8 mouse cellular contexts compared by ENCODE assay signal in genomic region chr12:40223676-40224075, GRCm38 (mm10). TPM values are rescaled to one million over a fixed set of nuclear protein-coding genes. Genes with fewer than 3 reads are reported as not detected.
A peak's percentile ranks its signal among the peaks of the same experiment; 100 is the strongest.
DNase-seq lines count a peak whose midpoint lies in the region; ATAC-seq and TF ChIP-seq lines count a peak whose summit lies in the region.

No protein-coding gene starts in this region.

- H3K9ac ChIP-seq in kidney, embryonic 14.5 days (ENCODE audit: low read depth, low read length) = peak overlapping the region; percentile 51
- H3K9ac ChIP-seq in forebrain, embryonic 13.5 days = peak overlapping the region; percentile 38; the same call in 1 of the 2 replicates
- no peak overlapping the region for H3K9ac ChIP-seq in limb, embryonic 14.5 days (ENCODE audit: low read depth, low read length, severe bottlenecking)
- 0 out of 2 replicates have a peak overlapping the region, but pooled peaks have one; percentile 35 for H3K9ac ChIP-seq in stomach, embryonic 15.5 days

- no peak overlapping the region for H3K27ac ChIP-seq in kidney, embryonic 14.5 days (ENCODE audit: low read depth, low read length)
- H3K27ac ChIP-seq in forebrain, embryonic 13.5 days = peak overlapping the region; percentile 48; the same call in 1 of the 2 replicates
- no peak overlapping the region for H3K27ac ChIP-seq in limb, embryonic 14.5 days (replicated peaks; ENCODE audit: low read depth, low read length)
- H3K27ac ChIP-seq in stomach, embryonic 15.5 days = peak overlapping the region; percentile 87

- H3K4me1 ChIP-seq in kidney, embryonic 14.5 days (ENCODE audit: control insufficient read depth, insufficient read depth, low read length) = peaks cover 15% of the 10 kb centered on the region
- H3K4me1 ChIP-seq in forebrain, embryonic 13.5 days = peaks cover 26% of the 10 kb centered on the region
- H3K4me1 ChIP-seq in limb, embryonic 14.5 days (ENCODE audit: control insufficient read depth, insufficient read depth, low read length) = peaks cover 20% of the 10 kb centered on the region
- peaks cover 8% of the 10 kb centered on the region; the same call in 1 of the 2 replicates for H3K4me1 ChIP-seq in stomach, embryonic 15.5 days

- no peaks in the 10 kb centered on the region for H3K36me3 ChIP-seq in kidney, embryonic 14.5 days (ENCODE audit: control insufficient read depth, insufficient read depth, low read length)
- no peaks in the 10 kb centered on the region for H3K36me3 ChIP-seq in forebrain, embryonic 13.5 days (ENCODE audit: poor library complexity, severe bottlenecking)
- H3K36me3 ChIP-seq in limb, embryonic 14.5 days (ENCODE audit: control insufficient read depth, insufficient read depth, low read length) = no peaks in the 10 kb centered on the region
- no peaks in the 10 kb centered on the region for H3K36me3 ChIP-seq in stomach, embryonic 15.5 days

- no peak for TF ChIP-seq POLR2A in limb, embryonic 14.5 days (IDR thresholded peaks at IDR 0.05; ENCODE audit: borderline replicate concordance, extremely low read depth, insufficient read depth, insufficient read length)

- ATAC-seq in kidney, embryonic 14.5 days (ENCODE audit: low FRiP score, low TSS enrichment) = no peak
- ATAC-seq in forebrain, embryonic 13.5 days = no peak
- ATAC-seq in limb, embryonic 14.5 days (ENCODE audit: low FRiP score, low read depth) = no peak
- ATAC-seq in stomach, embryonic 15.5 days (ENCODE audit: insufficient read depth, low FRiP score, low read depth) = no peak

- no peaks in the 10 kb centered on the region for H3K27me3 ChIP-seq in kidney, embryonic 14.5 days (ENCODE audit: control insufficient read depth, insufficient read depth, low read length)
- H3K27me3 ChIP-seq in forebrain, embryonic 13.5 days = no peaks in the 10 kb centered on the region
- no peaks in the 10 kb centered on the region for H3K27me3 ChIP-seq in limb, embryonic 14.5 days (ENCODE audit: control insufficient read depth, insufficient read depth, low read length)
- no peaks in the 10 kb centered on the region for H3K27me3 ChIP-seq in stomach, embryonic 15.5 days (replicated peaks)

- H3K4me3 ChIP-seq in kidney, embryonic 14.5 days (ENCODE audit: low read length) = peak overlapping the region; percentile 93
- H3K4me3 ChIP-seq in forebrain, embryonic 13.5 days = peak overlapping the region; percentile 96
- peak overlapping the region; percentile 100 for H3K4me3 ChIP-seq in limb, embryonic 14.5 days (replicated peaks; ENCODE audit: low read length)
- peak overlapping the region; percentile 98 for H3K4me3 ChIP-seq in stomach, embryonic 15.5 days (replicated peaks)

- H3K9me3 ChIP-seq in kidney, embryonic 14.5 days (ENCODE audit: control insufficient read depth, low read length) = no peaks in the 10 kb centered on the region
- no peaks in the 10 kb centered on the region for H3K9me3 ChIP-seq in forebrain, embryonic 13.5 days (replicated peaks)
- no peaks in the 10 kb centered on the region for H3K9me3 ChIP-seq in limb, embryonic 14.5 days (ENCODE audit: control insufficient read depth, low read length)
- H3K9me3 ChIP-seq in stomach, embryonic 15.5 days = no peaks in the 10 kb centered on the region

- DNase-seq in kidney, adult 11 months = no peak
- peak; percentile 23 for DNase-seq in T-cell, adult 2 months (ENCODE audit: low spot score)
- no peak for DNase-seq in limb, embryonic 14.5 days (ENCODE audit: low spot score)
- no peak for DNase-seq in left cerebral cortex, adult 11 months (ENCODE audit: low spot score)
- DNase-seq in left cerebral cortex, adult 18-20 months (ENCODE audit: low spot score in 2 of 2) = no peak

- WGBS in kidney, embryonic 14.5 days = 30% methylated on average over 10 of the region's 10 CpGs
- WGBS in forebrain, embryonic 13.5 days = 61% methylated on average over 10 of the region's 10 CpGs
- WGBS in limb, embryonic 14.5 days = 54% methylated on average over 10 of the region's 10 CpGs
- WGBS in stomach, embryonic 15.5 days = 36% methylated on average over 10 of the region's 10 CpGs

- H3K4me2 ChIP-seq in kidney, embryonic 14.5 days (replicated peaks; ENCODE audit: low read depth, low read length) = peak overlapping the region; percentile 68
- peak overlapping the region; percentile 64 for H3K4me2 ChIP-seq in forebrain, embryonic 13.5 days
- peak overlapping the region; percentile 63 for H3K4me2 ChIP-seq in limb, embryonic 14.5 days (replicated peaks; ENCODE audit: low read depth, low read length, severe bottlenecking)
- peak overlapping the region; percentile 74 for H3K4me2 ChIP-seq in stomach, embryonic 15.5 days

RNA-seq across cellular contexts. Expression of gene Lsmem1, which starts 24.4 kb away (rescaled TPM):
- not detected in 2 replicates for polyA plus RNA-seq in kidney, embryonic 14.5 days (2014; fragmentation: Nextera tagmentation; extraction: Ambion mirVana)
- not detected in 2 replicates for polyA plus RNA-seq in forebrain, embryonic 13.5 days (2015; fragmentation: Nextera tagmentation; extraction: Ambion mirVana)
- polyA plus RNA-seq in limb, embryonic 14.5 days (2012; rRNA removed) = 0.77 and 1.9 TPM in 2 replicates
- polyA plus RNA-seq in limb, embryonic 14.5 days (2014; fragmentation: Nextera tagmentation; extraction: Ambion mirVana) = 1.2 and 2.0 TPM in 2 replicates
- 0.13 and 0.18 TPM in 2 replicates for polyA plus RNA-seq in stomach, embryonic 15.5 days (2015; fragmentation: Nextera tagmentation; extraction: Ambion mirVana)
- total RNA-seq in left cerebral cortex, adult 18-20 months (2021) = 1 to 10 TPM; 1.8 to 2.6 TPM

RNA-seq across cellular contexts. Expression of gene Ifrd1, which starts 24.6 kb away (rescaled TPM):
- 128 and 131 TPM in 2 replicates for polyA plus RNA-seq in kidney, embryonic 14.5 days (2014; fragmentation: Nextera tagmentation; extraction: Ambion mirVana)
- polyA plus RNA-seq in forebrain, embryonic 13.5 days (2015; fragmentation: Nextera tagmentation; extraction: Ambion mirVana) = 183 and 186 TPM in 2 replicates
- polyA plus RNA-seq in limb, embryonic 14.5 days (2012; rRNA removed) = 36.6 and 45.1 TPM in 2 replicates
- polyA plus RNA-seq in limb, embryonic 14.5 days (2014; fragmentation: Nextera tagmentation; extraction: Ambion mirVana) = 117 and 120 TPM in 2 replicates
- polyA plus RNA-seq in stomach, embryonic 15.5 days (2015; fragmentation: Nextera tagmentation; extraction: Ambion mirVana) = 90.1 and 107 TPM in 2 replicates
- 100 to 1,000 TPM; 105 to 108 TPM for total RNA-seq in left cerebral cortex, adult 18-20 months (2021)

Comparison
In these comparisons a context has a peak if more than half of its experiments do, and no peak if none do; other contexts are left out.
1. H3K27ac ChIP-seq: peak in forebrain, embryonic 13.5 days (single experiment) and stomach, embryonic 15.5 days (single experiment); none in kidney, embryonic 14.5 days (single experiment) and limb, embryonic 14.5 days (single experiment).
2. Peak in every context shown above with its lines, with median percentiles within 50 percentile points of each other: H3K4me2 ChIP-seq and H3K4me3 ChIP-seq.